Mouse (Mus musculus): ENCODE results near the gene Aak1.

DNA sequence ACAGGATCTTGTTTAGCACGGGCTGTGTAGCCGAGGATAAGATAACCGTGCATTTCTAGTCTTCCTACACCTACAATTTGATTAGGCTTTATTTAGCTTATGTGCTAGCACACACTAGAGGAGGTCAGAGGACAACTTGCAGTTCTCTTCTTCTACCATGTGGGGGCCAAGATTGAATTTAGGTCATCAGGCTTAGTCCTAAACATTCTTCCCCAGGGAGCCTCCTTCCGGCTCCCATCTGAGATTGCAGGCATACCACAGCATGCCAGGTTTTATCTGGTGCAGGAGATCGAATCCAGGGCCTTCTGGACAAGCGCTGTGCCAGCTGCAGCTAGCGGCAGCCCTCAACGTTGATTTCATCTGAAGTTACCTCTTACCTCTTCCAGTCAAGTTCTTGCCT, 32.7 kb upstream of the Aak1 start:
- TF ChIP-seq CTCF (IDR thresholded peaks at IDR 0.05; ENCODE audit: low read depth, low read length) (peak; percentile 11; the same call in 1 of the 2 replicates), POLR2A (IDR thresholded peaks at IDR 0.05; ENCODE audit: extremely low read depth, insufficient read depth, low read length) (no peak)
